Mouse (Mus musculus) G1E (cell line): ENCODE data around the gene Dusp16.

ENCODE experiments used
- CTCF ChIP-seq: IDR thresholded peaks from 2 replicates; pipeline ENCODE4 v1.5.1; 2012; ENCODE audit warnings: low read depth, low read length, inconsistent platforms, mixed read lengths
- GATA1 ChIP-seq: IDR thresholded peaks from 2 replicates; pipeline ENCODE4 v1.6.1; 2012; ENCODE audit warnings: borderline replicate concordance, low read length, inconsistent platforms, mixed read lengths
- POLR2AphosphoS5 ChIP-seq: IDR thresholded peaks from 2 replicates; pipeline ENCODE4 v1.6.1; 2012; ENCODE audit warnings: low read depth, low read length, inconsistent platforms; ENCODE audit not compliant: insufficient replicate concordance
- TAL1 ChIP-seq: conservative IDR thresholded peaks from 2 replicates; pipeline ENCODE4 v1.6.1; 2012; ENCODE audit warnings: low read depth, low read length, inconsistent platforms, mixed read lengths

- no peak for TF ChIP-seq CTCF
- no peak for TF ChIP-seq TAL1
- TF ChIP-seq GATA1: no peak
- TF ChIP-seq POLR2AphosphoS5: no peak
These were observed 38.6 kb downstream of the Dusp16 start for GRCm38 (mm10) chr6:134753858-134754257.
